Mouse (Mus musculus) liver, embryonic 14.5 days (tissue): Measurements from ENCODE around the gene Loxl3. TPM values are rescaled to one million over a fixed set of nuclear protein-coding genes. Genes with fewer than 3 reads are reported as not detected.
A peak's percentile ranks its signal among the peaks of the same experiment; 100 is the strongest.

Experiments used
- ATAC-seq: fragments of 200-750 bp; cut with Nextera tagmentation; 2 replicates; pipeline ENCODE4 v1.8.0; 2017; ENCODE audit warnings: moderate number of reproducible peaks, mild to moderate bottlenecking, moderate library complexity; ENCODE audit not compliant: insufficient read depth
- DNase-seq, 3 experiments: peaks; one replicate each; pipeline ENCODE4 v3.0.0-alpha.2; 2012 to 2013; ENCODE audit warnings: low read depth in 3 of 3, low spot score in 3 of 3
- H3K27ac ChIP-seq: fragments of 300-500 bp; sonication (generic); 2 replicates; pipeline ENCODE4 v1.5.1; 2014; ENCODE audit warnings: moderate library complexity, mild to moderate bottlenecking, control low read depth, inconsistent platforms
- H3K27me3 ChIP-seq: fragments of 300-500 bp; sonication (generic); 2 replicates; pipeline ENCODE4 v1.6.1; 2014; ENCODE audit warnings: mild to moderate bottlenecking, low read length, moderate library complexity; ENCODE audit not compliant: control insufficient read depth, insufficient read depth
- H3K36me3 ChIP-seq: fragments of 300-500 bp; sonication (generic); replicated peaks from 2 replicates; pipeline ENCODE4 v1.6.1; 2014; ENCODE audit warnings: low read depth; ENCODE audit not compliant: control insufficient read depth, insufficient read depth
- H3K4me1 ChIP-seq, 2 experiments: fragments of 200-500 bp in 1 of 2; fragments of 300-500 bp in 1 of 2; sonication (generic) in 1 of 2; replicated peaks; 2 replicates each; pipeline ENCODE4 v1.6.1; 2012 to 2014; ENCODE audit warnings: antibody characterized with exemption in 1 of 2, inconsistent platforms in 1 of 2, low read length in 1 of 2; ENCODE audit not compliant: control insufficient read depth in 2 of 2, insufficient read depth in 2 of 2
- H3K4me2 ChIP-seq: fragments of 300-500 bp; sonication (generic); 2 replicates; pipeline ENCODE4 v1.6.1; 2014; ENCODE audit warnings: low read depth, mild to moderate bottlenecking, control low read depth, moderate library complexity
- H3K4me3 ChIP-seq, 2 experiments: fragments of 200-500 bp in 1 of 2; fragments of 300-500 bp in 1 of 2; sonication (generic) in 1 of 2; 2 replicates each; pipeline ENCODE4 v1.5.1; 2012 to 2014; ENCODE audit warnings: low read depth in 2 of 2, low read length in 2 of 2, mild to moderate bottlenecking in 2 of 2, control low read depth in 1 of 2, inconsistent platforms in 1 of 2, moderate library complexity in 1 of 2; ENCODE audit not compliant: insufficient read depth in 1 of 2
- H3K9ac ChIP-seq: fragments of 300-500 bp; sonication (generic); replicated peaks from 2 replicates; pipeline ENCODE4 v1.6.1; 2014; ENCODE audit warnings: mild to moderate bottlenecking, control low read depth, moderate library complexity
- H3K9me3 ChIP-seq: fragments of 300-500 bp; sonication (generic); 2 replicates; pipeline ENCODE4 v1.6.1; 2016; ENCODE audit warnings: low read length, mixed read lengths; ENCODE audit not compliant: control insufficient read depth
- CTCF ChIP-seq: IDR thresholded peaks from 2 replicates; pipeline ENCODE4 v1.5.1; 2016; ENCODE audit warnings: antibody characterized with exemption, low read depth, control low read depth
- EP300 ChIP-seq: IDR thresholded peaks from 2 replicates; pipeline ENCODE4 v1.6.1; 2016; ENCODE audit warnings: antibody characterized with exemption, low read depth
- WGBS: fragments of 180-500 bp; shearing (Covaris S2); extraction: QIAGEN DNeasy Blood & Tissue Kit; methylation state at CpG from one replicate; pipeline ENCODE4 v1.1.7; 2014; ENCODE audit not compliant: insufficient replicate concordance; 5-methylcytosine and 5-hydroxymethylcytosine counted together
- polyA plus RNA-seq, 2 experiments: library from polyadenylated mRNA; depleted of rRNA in 1 of 2; stranded (reverse) in 1 of 2; unstranded in 1 of 2; fragments of >200 nt; fragmentation: Nextera tagmentation in 1 of 2; extraction: Ambion mirVana in 1 of 2; gene quantifications; 2 replicates each; pipeline versions ENCODE4 v1.2.1 to v1.2.3; 2012 to 2014

The Loxl3 gene
- polyA plus RNA-seq, 2 experiments = 1.1 to 1.6 TPM

DNA sequence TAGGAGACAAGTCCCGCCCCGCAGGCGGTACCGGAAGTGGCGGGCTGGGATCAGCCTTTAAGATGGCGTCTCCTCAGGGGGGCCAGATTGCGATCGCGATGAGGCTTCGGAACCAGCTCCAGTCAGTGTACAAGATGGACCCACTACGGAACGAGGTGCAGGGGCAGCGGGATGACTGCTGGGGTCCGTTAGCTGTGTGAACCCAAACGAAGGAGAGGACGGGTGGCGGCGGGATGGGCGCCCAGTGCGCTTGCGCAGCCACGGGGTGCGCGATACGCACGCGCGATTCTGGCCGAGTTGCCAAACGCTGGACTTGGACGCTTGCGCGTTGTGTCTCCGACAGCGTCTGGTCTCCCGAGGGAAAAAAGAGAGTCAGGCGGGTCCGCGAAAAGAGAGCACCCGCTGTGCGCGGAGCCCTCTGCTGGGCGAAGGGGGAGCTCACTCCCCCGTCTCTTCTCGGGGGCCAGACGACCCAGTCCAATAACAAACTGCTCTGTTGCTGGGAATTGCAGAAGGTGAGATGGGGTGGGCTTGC lies 44.4 kb downstream of the Loxl3 start:
- Histone ChIP-seq H3K27ac (peak overlapping the region; percentile 84), H3K27me3 (peaks cover 32% of the 10 kb centered on the region), H3K36me3 (peaks cover 6% of the 10 kb centered on the region), H3K9me3 (no peaks in the 10 kb centered on the region), H3K9ac (peak overlapping the region; percentile 92), H3K4me1 (peaks cover 8% of the 10 kb centered on the region in 2 experiments), H3K4me3 (peak overlapping the region; percentile 92 to 96), H3K4me2 (peak overlapping the region; percentile 84)
- DNase-seq = peak; percentile 95
- WGBS = under 1% methylated on average over 46 of the region's 46 CpGs
- TF ChIP-seq EP300 (no peak), CTCF (peak; percentile 72)
- ATAC-seq = peak; percentile 91

DNA sequence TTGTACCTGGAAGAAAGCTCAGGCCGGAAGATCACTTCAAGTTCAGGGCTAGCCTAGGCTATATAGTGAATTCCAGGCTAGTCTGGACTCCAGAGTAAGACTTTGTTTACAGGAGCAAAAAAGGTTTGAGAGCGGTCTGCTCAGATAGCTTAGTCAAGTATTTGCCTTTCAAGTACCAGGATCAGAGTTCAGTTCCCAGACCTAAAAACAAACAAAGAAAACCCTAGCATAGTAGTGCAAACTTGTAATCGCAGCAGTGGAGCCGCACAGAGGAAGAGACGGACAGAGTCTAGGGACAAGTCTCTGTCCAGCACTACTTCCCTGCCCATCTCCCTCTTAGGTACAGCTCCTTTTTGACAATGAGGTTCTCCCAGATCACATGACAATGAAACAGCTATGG lies 46.2 kb downstream of the Loxl3 start:
- Histone ChIP-seq H3K9ac (no peak overlapping the region; the same call in 1 of the 2 replicates), H3K9me3 (no peaks in the 10 kb centered on the region), H3K4me3 (no peak overlapping the region), H3K27me3 (peaks cover 33% of the 10 kb centered on the region), H3K27ac (no peak overlapping the region), H3K4me2 (peak overlapping the region; percentile 8; the same call in 1 of the 2 replicates), H3K4me1 (peaks cover 8% of the 10 kb centered on the region in 2 experiments), H3K36me3 (peaks cover 6% of the 10 kb centered on the region)
- ATAC-seq (no peak), DNase-seq (no peak)
- TF ChIP-seq EP300 (no peak), CTCF (no peak)
- WGBS = 81% methylated on average over 5 of the region's 5 CpGs

DNA sequence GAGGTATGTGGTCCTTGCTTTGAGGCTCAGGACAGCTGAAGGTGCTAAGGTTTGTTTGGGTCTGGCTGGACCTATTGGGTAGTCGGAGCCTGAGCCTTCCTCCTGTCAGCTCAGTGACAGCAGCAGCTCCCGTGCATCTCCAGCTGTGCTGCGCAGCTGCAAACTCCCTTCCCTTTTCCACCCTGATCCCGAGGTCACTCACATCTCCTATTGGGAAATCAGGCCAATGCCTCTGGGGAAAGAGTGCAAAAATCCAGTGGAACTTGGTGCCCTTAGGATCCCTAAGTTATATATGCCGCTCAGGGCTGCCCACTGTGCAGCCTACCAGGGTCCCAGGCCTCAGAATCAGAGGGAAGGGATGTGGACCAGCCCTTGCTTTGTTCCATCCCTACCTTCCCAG lies 49.5 kb downstream of the Loxl3 start:
- no peak for DNase-seq
- no peak for ATAC-seq
- Histone ChIP-seq H3K27me3 (peaks cover 51% of the 10 kb centered on the region), H3K4me1 (peaks cover 8% of the 10 kb centered on the region in 2 experiments), H3K4me2 (no peak overlapping the region), H3K36me3 (peaks cover 6% of the 10 kb centered on the region), H3K4me3 (no peak overlapping the region), H3K9me3 (no peaks in the 10 kb centered on the region), H3K27ac (no peak overlapping the region), H3K9ac (no peak overlapping the region)
- WGBS = 39% methylated on average over 5 of the region's 5 CpGs
- TF ChIP-seq CTCF (no peak), EP300 (no peak)

DNA sequence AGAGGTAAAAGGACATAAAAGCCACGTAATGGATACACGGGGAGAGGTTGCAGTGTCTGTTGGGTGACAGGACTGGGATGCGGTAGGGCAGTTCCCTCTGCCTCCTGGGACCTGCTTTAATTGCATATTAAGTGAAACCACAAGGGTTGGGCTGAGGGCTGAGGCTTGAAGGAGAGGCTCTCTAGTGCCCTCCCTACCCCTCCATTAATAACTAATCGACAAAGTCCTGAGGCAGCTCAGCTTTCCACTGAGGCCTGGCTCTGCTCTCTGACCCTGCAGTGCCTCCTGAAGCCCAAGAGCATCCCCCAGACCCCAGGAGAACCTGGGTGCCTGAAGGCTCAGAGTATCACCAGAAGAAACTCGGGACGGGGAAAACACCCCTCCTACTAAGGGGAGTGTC lies 50.5 kb downstream of the Loxl3 start:
- Histone ChIP-seq H3K27me3 (peaks cover 58% of the 10 kb centered on the region), H3K9me3 (no peaks in the 10 kb centered on the region), H3K27ac (no peak overlapping the region)

DNA sequence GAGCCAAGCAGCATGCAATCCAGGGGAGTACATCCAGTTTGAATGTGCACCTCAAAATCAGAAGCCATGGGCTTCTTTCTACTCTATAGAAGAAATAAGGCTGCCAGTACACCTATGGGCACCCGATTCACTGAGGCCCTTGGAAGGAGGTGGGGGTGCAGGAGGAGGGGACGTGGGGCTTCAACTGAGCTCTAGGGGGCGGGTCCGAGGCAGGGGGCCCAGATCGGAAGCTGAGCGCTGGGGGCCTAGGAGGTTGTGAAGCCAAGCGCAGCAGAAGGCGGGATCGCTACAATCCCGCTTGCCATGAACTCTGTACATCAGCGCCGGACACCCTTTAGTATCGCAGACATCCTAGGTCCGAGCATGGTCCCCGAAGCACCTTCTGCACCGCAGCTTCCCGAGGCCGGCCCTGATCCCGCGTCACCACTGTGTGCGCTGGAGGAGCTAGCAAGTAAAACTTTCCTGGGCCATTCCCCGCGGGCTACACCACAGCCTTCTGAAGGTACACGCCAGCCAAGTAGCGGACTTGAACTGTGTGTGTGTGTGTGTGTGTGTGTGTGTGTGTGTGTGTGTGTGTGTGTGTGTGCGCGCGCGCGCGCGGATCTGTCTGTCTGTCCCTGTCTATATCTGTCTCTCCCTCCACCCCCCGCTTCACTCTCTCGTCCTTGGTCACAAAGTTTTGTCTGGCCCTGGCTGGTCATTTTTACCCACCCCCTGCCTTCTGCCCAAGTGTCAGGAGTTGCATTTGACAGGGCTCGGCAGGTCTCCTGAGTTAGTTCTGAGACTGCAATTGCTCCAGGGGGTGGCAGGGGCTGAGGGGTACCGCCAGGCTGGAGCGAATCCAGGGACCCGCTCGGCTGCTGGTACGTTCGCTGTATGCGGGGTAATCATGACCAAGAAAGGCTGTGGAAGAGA lies 52.4 kb downstream of the Loxl3 start, which contains the start of gene Lbx2:
Gene Lbx2, plus strand, starts transcription at position 247 of the 915 bp plus-strand sequence.
- peak within 1 kb of the TSS in 1 of 2 experiments; percentile 2; a peak in 1 of 4 replicates for H3K4me3 ChIP-seq
- ATAC-seq = no peak
- DNase-seq = no peak
- H3K4me2 ChIP-seq = peak within 1 kb of the TSS; percentile 38
- TF ChIP-seq EP300 = no peak
- no peak for TF ChIP-seq CTCF
- H3K9ac ChIP-seq = no peak within 1 kb of the TSS
- no peaks in the 10 kb centered on the region for H3K36me3 ChIP-seq
- H3K9me3 ChIP-seq = no peaks in the 10 kb centered on the region
- H3K27ac ChIP-seq = no peak within 1 kb of the TSS
- 2% methylated on average over 42 of the region's 42 CpGs for WGBS
- no peaks in the 10 kb centered on the region; a peak in 1 of 4 replicates for H3K4me1 ChIP-seq
- H3K27me3 ChIP-seq = peaks cover 63% of the 10 kb centered on the region

More for the DNA sequence above, 50.5 kb downstream of the Loxl3 start:
- H3K4me3 ChIP-seq = no peak overlapping the region
- TF ChIP-seq EP300 = no peak
- no peak for TF ChIP-seq CTCF
- H3K4me1 ChIP-seq = peaks cover 0 to 3% of the 10 kb centered on the region in 2 experiments
- no peak overlapping the region for H3K4me2 ChIP-seq
- no peak overlapping the region; the same call in 1 of the 2 replicates for H3K9ac ChIP-seq
- ATAC-seq (no peak), DNase-seq (no peak)
- H3K36me3 ChIP-seq = peaks cover 6% of the 10 kb centered on the region
- 15% methylated on average over 6 of the region's 6 CpGs for WGBS
